Mouse (Mus musculus) myocyte (in vitro differentiated cells): ENCODE results near the gene Sept3. TPM values are rescaled to one million over a fixed set of nuclear protein-coding genes. Genes with fewer than 3 reads are reported as not detected.

Source experiments
- H3K27me3 ChIP-seq: one replicate; pipeline ENCODE4 v1.6.1; 2011; ENCODE audit not compliant: control insufficient read depth, insufficient read depth, insufficient read length
- H3K36me3 ChIP-seq: one replicate; pipeline ENCODE4 v1.6.1; 2011; ENCODE audit not compliant: control insufficient read depth, insufficient read depth
- H3K4me2 ChIP-seq: one replicate; pipeline ENCODE4 v1.6.1; 2011; ENCODE audit warnings: low read depth, control low read depth
- H3K4me3 ChIP-seq: one replicate; pipeline ENCODE4 v1.5.1; 2011; ENCODE audit warnings: mild to moderate bottlenecking, control low read depth, moderate library complexity
- H3K79me2 ChIP-seq: one replicate; pipeline ENCODE4 v1.6.1; 2011; ENCODE audit not compliant: control insufficient read depth, insufficient read depth
- H3ac ChIP-seq: one replicate; pipeline ENCODE4 v1.6.1; 2011; ENCODE audit not compliant: control insufficient read depth, insufficient read length
- CEBPB ChIP-seq: IDR thresholded peaks from 2 replicates; pipeline ENCODE4 v1.6.1; 2011; ENCODE audit warnings: mild to moderate bottlenecking, moderate library complexity; ENCODE audit not compliant: poor library complexity, insufficient read depth, severe bottlenecking
- E2F4 ChIP-seq: IDR thresholded peaks from one replicate; pipeline ENCODE4 v1.6.1; 2011; ENCODE audit warnings: mild to moderate bottlenecking, control low read depth, moderate library complexity; ENCODE audit not compliant: insufficient read depth
- MAX ChIP-seq: IDR thresholded peaks from one replicate; pipeline ENCODE4 v1.6.1; 2011; ENCODE audit warnings: low read depth, mild to moderate bottlenecking, control low read depth
- MYOD1 ChIP-seq, 3 experiments: IDR thresholded peaks; one replicate each; pipeline ENCODE4 v1.6.1; 2011; ENCODE audit warnings: control low read depth in 2 of 3, low read depth in 2 of 3, mild to moderate bottlenecking in 2 of 3, moderate library complexity in 1 of 3; ENCODE audit not compliant: insufficient read length in 2 of 3, control insufficient read depth in 1 of 3
- MYOG ChIP-seq, 3 experiments: IDR thresholded peaks; one replicate each; pipeline ENCODE4 v1.6.1; 2011; ENCODE audit warnings: control low read depth in 2 of 3, low read depth in 2 of 3, mild to moderate bottlenecking in 2 of 3; ENCODE audit not compliant: insufficient read length in 2 of 3, control insufficient read depth in 1 of 3, insufficient read depth in 1 of 3
- POLR2A ChIP-seq: IDR thresholded peaks from one replicate; pipeline ENCODE4 v1.6.1; 2011; ENCODE audit warnings: low read depth, mild to moderate bottlenecking, control low read depth, moderate library complexity; ENCODE audit not compliant: insufficient read length
- POLR2AphosphoS2 ChIP-seq: IDR thresholded peaks from one replicate; pipeline ENCODE4 v1.6.1; 2011; ENCODE audit warnings: low read depth, control low read depth; ENCODE audit not compliant: insufficient read length
- REST ChIP-seq: IDR thresholded peaks from one replicate; pipeline ENCODE4 v1.6.1; 2011; ENCODE audit warnings: mild to moderate bottlenecking, control low read depth, moderate library complexity; ENCODE audit not compliant: insufficient read depth, insufficient read length
- SRF ChIP-seq: IDR thresholded peaks from one replicate; pipeline ENCODE4 v1.6.1; 2011; ENCODE audit warnings: low read depth; ENCODE audit not compliant: control insufficient read depth, insufficient read length
- TCF12 ChIP-seq: IDR thresholded peaks from one replicate; pipeline ENCODE4 v1.6.1; 2011; ENCODE audit warnings: mild to moderate bottlenecking, control low read depth; ENCODE audit not compliant: poor library complexity, insufficient read depth, severe bottlenecking
- TCF3 ChIP-seq: IDR thresholded peaks from one replicate; pipeline ENCODE4 v1.6.1; 2011; ENCODE audit warnings: low read depth, control low read depth; ENCODE audit not compliant: insufficient read length
- USF1 ChIP-seq: IDR thresholded peaks from one replicate; pipeline ENCODE4 v1.6.1; 2011; ENCODE audit warnings: low read depth, mild to moderate bottlenecking, control low read depth, moderate library complexity
- polyA plus RNA-seq: library from polyadenylated mRNA; unstranded; fragments of >200 nt; fragmentation: generic; extraction: Trizol; gene quantifications from one replicate; pipeline ENCODE4 v1.2.1, GENCODE M21; 2012; ENCODE audit warnings: missing spikeins

Sept3 gene
- polyA plus RNA-seq, 1 experiment: 0.01 TPM

- Histone ChIP-seq H3K79me2 (peaks cover 5% of the 10 kb centered on the region), H3K27me3 (no peaks in the 10 kb centered on the region), H3K4me2 (no peak overlapping the region), H3K36me3 (peaks cover 4% of the 10 kb centered on the region), H3ac (no peak overlapping the region), H3K4me3 (peak overlapping the region; percentile 55)
- no peak for TF ChIP-seq MYOG (IDR thresholded peaks at IDR 0.05; ENCODE audit: control insufficient read depth in 1 of 3, insufficient read depth in 1 of 3, insufficient read length in 2 of 3, low read depth in 2 of 3)
- TF ChIP-seq SRF: no peak
- TF ChIP-seq TCF12: no peak
- no peak for TF ChIP-seq TCF3
- TF ChIP-seq E2F4: no peak
- TF ChIP-seq MYOD1 (IDR thresholded peaks at IDR 0.05; ENCODE audit: control insufficient read depth in 1 of 3, insufficient read length in 2 of 3, low read depth in 2 of 3): no peak
- no peak for TF ChIP-seq POLR2A
- TF ChIP-seq POLR2AphosphoS2: no peak
- no peak for TF ChIP-seq REST
- TF ChIP-seq CEBPB: no peak
- no peak for TF ChIP-seq MAX
- TF ChIP-seq USF1: no peak
These were observed 65.1 kb downstream of the Sept3 start for GRCm38 (mm10) chr15:82339634-82340254.

GRCm38 (mm10) chr15:82340414-82341035 lies 65.8 kb downstream of the Sept3 start:
- H3K4me3 ChIP-seq: no peak overlapping the region
- H3ac ChIP-seq: no peak overlapping the region
- H3K27me3 ChIP-seq: no peaks in the 10 kb centered on the region
- no peak overlapping the region for H3K4me2 ChIP-seq
- no peak for TF ChIP-seq MYOG (IDR thresholded peaks at IDR 0.05; ENCODE audit: control insufficient read depth in 1 of 3, insufficient read depth in 1 of 3, insufficient read length in 2 of 3, low read depth in 2 of 3)
- no peak for TF ChIP-seq REST
- TF ChIP-seq SRF: no peak
- peaks cover 5% of the 10 kb centered on the region for H3K79me2 ChIP-seq
- peaks cover 3% of the 10 kb centered on the region for H3K36me3 ChIP-seq

GRCm38 (mm10) chr15:82341036-82341501 lies 66.4 kb downstream of the Sept3 start:
- Histone ChIP-seq H3K79me2 (peaks cover 5% of the 10 kb centered on the region), H3K4me3 (no peak overlapping the region), H3ac (no peak overlapping the region), H3K27me3 (no peaks in the 10 kb centered on the region), H3K36me3 (no peaks in the 10 kb centered on the region), H3K4me2 (no peak overlapping the region)
- no peak for TF ChIP-seq REST
- TF ChIP-seq MAX: no peak
- no peak for TF ChIP-seq POLR2AphosphoS2
- no peak for TF ChIP-seq E2F4
- no peak for TF ChIP-seq TCF3
- TF ChIP-seq MYOG (IDR thresholded peaks at IDR 0.05; ENCODE audit: control insufficient read depth in 1 of 3, insufficient read depth in 1 of 3, insufficient read length in 2 of 3, low read depth in 2 of 3): no peak
- no peak for TF ChIP-seq USF1
- TF ChIP-seq SRF: no peak
- no peak for TF ChIP-seq MYOD1 (IDR thresholded peaks at IDR 0.05; ENCODE audit: control insufficient read depth in 1 of 3, insufficient read length in 2 of 3, low read depth in 2 of 3)

- H3ac ChIP-seq: no peak overlapping the region
- H3K36me3 ChIP-seq: no peaks in the 10 kb centered on the region
- H3K79me2 ChIP-seq: peaks cover 12% of the 10 kb centered on the region
These were observed 67.2 kb downstream of the Sept3 start for GRCm38 (mm10) chr15:82341675-82342542.

More at GRCm38 (mm10) chr15:82341675-82342542, 67.2 kb downstream of the Sept3 start:
- Histone ChIP-seq H3K4me2 (no peak overlapping the region), H3K27me3 (no peaks in the 10 kb centered on the region), H3K4me3 (no peak overlapping the region)
- TF ChIP-seq USF1 (no peak), MAX (no peak), MYOD1 (IDR thresholded peaks at IDR 0.05; ENCODE audit: control insufficient read depth in 1 of 3, insufficient read length in 2 of 3, low read depth in 2 of 3) (no peak), CEBPB (no peak), TCF3 (no peak), SRF (no peak), REST (no peak), E2F4 (no peak), POLR2A (no peak), TCF12 (no peak), MYOG (IDR thresholded peaks at IDR 0.05; ENCODE audit: control insufficient read depth in 1 of 3, insufficient read depth in 1 of 3, insufficient read length in 2 of 3, low read depth in 2 of 3) (no peak), POLR2AphosphoS2 (no peak)
